Mouse (Mus musculus) C2C12 (cell line): ENCODE data around the gene Etv5. TPM values are rescaled to one million over a fixed set of nuclear protein-coding genes. Genes with fewer than 3 reads are reported as not detected.

Experiments
- H3K27me3 ChIP-seq: one replicate; pipeline ENCODE4 v1.6.1; 2011; ENCODE audit not compliant: control insufficient read depth, insufficient read depth, insufficient read length
- H3K36me3 ChIP-seq: one replicate; pipeline ENCODE4 v1.6.1; 2011; ENCODE audit not compliant: control insufficient read depth, insufficient read depth
- H3K4me3 ChIP-seq: one replicate; pipeline ENCODE4 v1.5.1; 2011; ENCODE audit warnings: mild to moderate bottlenecking, control low read depth; ENCODE audit not compliant: poor library complexity, insufficient read depth, severe bottlenecking
- H3K79me2 ChIP-seq: one replicate; pipeline ENCODE4 v1.6.1; 2011; ENCODE audit not compliant: control insufficient read depth, insufficient read depth
- H3K79me3 ChIP-seq: one replicate; pipeline ENCODE4 v1.6.1; 2011; ENCODE audit warnings: low read depth, control low read depth
- H3ac ChIP-seq: one replicate; pipeline ENCODE3; 2011; ENCODE audit warnings: low read depth; ENCODE audit not compliant: control insufficient read depth, insufficient read length
- CEBPB ChIP-seq: IDR thresholded peaks from one replicate; pipeline ENCODE4 v1.6.1; 2011; ENCODE audit warnings: low read depth, mild to moderate bottlenecking, control low read depth, moderate library complexity
- CTCF ChIP-seq: IDR thresholded peaks from one replicate; pipeline ENCODE4 v1.5.1; 2011; ENCODE audit not compliant: control insufficient read depth, insufficient read depth, insufficient read length
- FOSL1 ChIP-seq: IDR thresholded peaks from one replicate; pipeline ENCODE4 v1.8.0; 2011; ENCODE audit warnings: mild to moderate bottlenecking, low read length; ENCODE audit not compliant: poor library complexity, insufficient read depth, severe bottlenecking
- MAX ChIP-seq: IDR thresholded peaks from one replicate; pipeline ENCODE4 v1.6.1; 2011; ENCODE audit warnings: mild to moderate bottlenecking, control low read depth
- MYOD1 ChIP-seq: IDR thresholded peaks from one replicate; pipeline ENCODE4 v1.6.1; 2011; ENCODE audit warnings: low read depth; ENCODE audit not compliant: control insufficient read depth, insufficient read length
- MYOG ChIP-seq: IDR thresholded peaks from one replicate; pipeline ENCODE4 v1.6.1; 2011; ENCODE audit not compliant: control insufficient read depth, insufficient read length; ENCODE audit errors: extremely low read depth
- USF1 ChIP-seq: IDR thresholded peaks from one replicate; pipeline ENCODE4 v1.6.1; 2011; ENCODE audit warnings: low read depth, mild to moderate bottlenecking, control low read depth, moderate library complexity
- polyA plus RNA-seq: library from polyadenylated mRNA; unstranded; fragments of >200 nt; fragmentation: generic; extraction: Trizol; gene quantifications from one replicate; pipeline ENCODE4 v1.2.1, GENCODE M21; 2012; ENCODE audit warnings: missing spikeins

Etv5 gene
- polyA plus RNA-seq, 1 experiment: 10.2 TPM

DNA sequence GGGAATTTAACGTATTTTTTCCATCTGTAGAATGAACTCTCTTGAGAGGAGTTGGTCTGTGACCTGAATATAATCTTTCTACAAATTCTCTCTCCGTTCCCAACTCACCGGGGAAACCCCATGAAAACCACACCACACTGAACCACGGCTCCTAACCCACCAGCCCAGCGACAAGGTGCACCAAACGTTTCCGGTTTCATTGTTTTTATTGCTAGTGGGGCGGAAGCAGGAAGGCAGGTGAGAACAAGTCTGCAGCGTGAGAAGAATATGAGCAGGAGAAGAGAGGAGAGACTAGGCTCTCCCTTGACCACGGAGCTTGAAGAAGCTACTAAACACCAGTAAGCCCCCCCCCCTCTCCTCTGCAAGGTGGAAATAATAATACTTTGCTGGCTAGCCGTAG lies 26.9 kb upstream of the Etv5 start:
- peaks cover 7% of the 10 kb centered on the region for H3K27me3 ChIP-seq
- TF ChIP-seq MYOD1 (no peak), MYOG (no peak), CEBPB (no peak), MAX (no peak), CTCF (no peak), FOSL1 (no peak), USF1 (no peak)
- H3K4me3 ChIP-seq: no peak overlapping the region
- H3K79me3 ChIP-seq: no peaks in the 10 kb centered on the region
- H3K36me3 ChIP-seq: no peaks in the 10 kb centered on the region
- H3K79me2 ChIP-seq: no peaks in the 10 kb centered on the region
- H3ac ChIP-seq: no peak overlapping the region

DNA sequence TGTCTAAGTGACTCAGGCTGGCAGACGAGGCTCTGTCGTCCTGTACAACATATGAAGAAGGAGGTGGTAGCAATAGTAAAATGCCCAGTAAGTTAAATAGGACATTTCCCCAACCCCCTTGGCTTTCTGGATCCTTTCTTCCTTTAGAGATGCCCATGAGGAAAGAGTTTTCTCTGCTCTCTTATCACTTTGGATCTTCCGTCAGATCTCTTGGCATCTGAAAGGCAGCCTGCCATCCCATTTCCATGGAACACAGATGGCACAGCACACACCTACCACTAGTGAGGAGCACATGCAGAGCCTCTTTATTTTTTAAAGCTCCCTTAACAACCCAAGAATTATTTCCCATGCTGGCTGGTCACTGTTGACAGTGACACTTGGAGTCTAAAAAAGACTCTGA lies 22.7 kb upstream of the Etv5 start:
- H3ac ChIP-seq: no peak overlapping the region
- H3K79me2 ChIP-seq: no peaks in the 10 kb centered on the region
- H3K79me3 ChIP-seq: no peaks in the 10 kb centered on the region
- TF ChIP-seq CEBPB (no peak), MYOG (no peak), FOSL1 (no peak), USF1 (no peak), MYOD1 (no peak), MAX (no peak), CTCF (no peak)
- H3K27me3 ChIP-seq: peaks cover 18% of the 10 kb centered on the region
- no peak overlapping the region for H3K4me3 ChIP-seq
- no peaks in the 10 kb centered on the region for H3K36me3 ChIP-seq

DNA sequence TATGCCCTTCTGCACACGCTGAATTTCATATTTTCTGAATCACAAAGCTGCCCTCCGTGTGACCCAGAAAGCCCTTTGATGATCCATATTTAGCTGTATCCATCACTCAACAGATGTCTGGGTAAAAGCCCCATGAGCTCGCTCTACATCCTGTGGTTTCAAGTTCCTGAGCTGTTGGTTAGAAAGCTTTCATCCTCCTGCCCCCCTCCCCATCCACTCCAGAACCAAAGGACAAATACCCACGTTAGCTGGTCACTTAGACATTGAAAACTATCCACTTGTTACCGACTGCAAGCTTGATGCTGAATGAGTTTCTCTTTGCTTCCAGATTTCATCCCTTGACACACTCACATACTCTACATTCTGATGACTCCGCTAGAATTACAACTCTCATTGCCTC lies 22.2 kb upstream of the Etv5 start:
- H3K79me3 ChIP-seq: no peaks in the 10 kb centered on the region

DNA sequence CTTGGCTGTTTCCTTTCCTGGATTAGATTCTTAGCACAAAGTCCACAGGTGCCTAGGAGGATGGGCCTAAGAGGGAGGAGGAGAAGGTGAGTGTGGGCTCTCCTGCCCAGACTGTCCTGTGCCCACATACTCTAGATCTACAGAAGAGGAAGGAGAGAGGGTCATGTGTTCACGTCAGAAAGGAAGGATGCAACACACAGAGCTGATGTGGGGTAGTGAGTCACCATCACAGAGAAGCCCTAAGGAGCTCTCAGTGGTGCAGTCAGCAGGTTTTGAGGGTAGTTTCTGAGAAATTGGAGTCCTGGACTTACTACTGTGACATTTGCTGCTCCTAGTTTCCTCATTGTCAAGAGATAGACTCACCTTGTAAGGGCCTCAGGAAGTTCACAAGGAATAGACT lies 21.4 kb upstream of the Etv5 start:
- no peak overlapping the region for H3K4me3 ChIP-seq
- H3K36me3 ChIP-seq: no peaks in the 10 kb centered on the region
- TF ChIP-seq USF1 (no peak), CTCF (no peak), MAX (no peak), FOSL1 (no peak), MYOD1 (no peak), MYOG (no peak), CEBPB (no peak)
- no peak overlapping the region for H3ac ChIP-seq
- no peaks in the 10 kb centered on the region for H3K79me3 ChIP-seq
- peaks cover 28% of the 10 kb centered on the region for H3K27me3 ChIP-seq
- no peaks in the 10 kb centered on the region for H3K79me2 ChIP-seq

More for the DNA sequence above, 22.2 kb upstream of the Etv5 start:
- Histone ChIP-seq H3K27me3 (peaks cover 20% of the 10 kb centered on the region), H3ac (no peak overlapping the region), H3K36me3 (no peaks in the 10 kb centered on the region), H3K4me3 (no peak overlapping the region), H3K79me2 (no peaks in the 10 kb centered on the region)
- TF ChIP-seq CTCF: no peak
- no peak for TF ChIP-seq CEBPB

DNA sequence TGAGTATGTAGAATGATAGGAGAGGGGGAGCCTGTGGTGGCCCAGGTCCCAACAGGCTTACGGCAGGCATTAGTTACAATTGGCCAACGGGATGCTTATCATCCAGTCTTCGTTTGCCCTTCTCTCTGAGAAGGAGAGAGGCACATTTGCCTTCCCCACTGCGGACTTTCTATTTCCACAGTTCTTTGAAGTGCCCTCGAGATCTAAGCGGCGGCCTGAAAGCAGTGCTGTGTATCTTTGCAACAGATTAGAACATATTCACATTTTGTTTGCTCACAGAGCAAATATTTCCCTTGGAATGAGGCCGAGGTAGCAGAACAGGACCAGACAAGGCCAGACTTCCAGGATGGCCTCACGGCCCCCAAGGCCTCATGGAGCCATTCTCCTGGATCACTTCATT lies 12.6 kb upstream of the Etv5 start:
- no peak overlapping the region for H3ac ChIP-seq
- H3K4me3 ChIP-seq: no peak overlapping the region
- no peaks in the 10 kb centered on the region for H3K79me3 ChIP-seq
- peaks cover 28% of the 10 kb centered on the region for H3K27me3 ChIP-seq
- TF ChIP-seq CTCF: no peak
- TF ChIP-seq MYOD1: no peak
- TF ChIP-seq FOSL1: no peak
- no peak for TF ChIP-seq MAX
- no peak for TF ChIP-seq USF1
- TF ChIP-seq MYOG: no peak
- no peak for TF ChIP-seq CEBPB
- no peaks in the 10 kb centered on the region for H3K79me2 ChIP-seq
- no peaks in the 10 kb centered on the region for H3K36me3 ChIP-seq

DNA sequence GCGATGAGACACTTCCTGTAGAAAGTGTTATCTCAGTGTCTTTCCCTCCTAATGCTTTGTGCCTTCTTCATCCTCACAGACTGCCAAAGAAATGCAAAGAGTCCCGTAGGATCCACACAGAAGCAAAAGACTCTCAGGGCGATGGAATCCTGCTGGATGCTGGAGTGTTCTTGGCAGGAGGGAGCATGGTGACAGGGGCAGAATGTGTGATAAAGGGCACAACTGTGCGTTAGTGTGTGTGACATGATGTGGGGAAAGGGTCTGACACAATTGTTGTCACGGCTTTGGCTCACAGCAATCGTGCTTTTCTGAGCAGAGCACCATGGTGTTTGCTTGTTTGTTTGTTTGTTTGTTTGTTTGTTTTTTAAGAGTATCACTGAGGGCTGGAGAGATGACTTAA lies 8.6 kb upstream of the Etv5 start:
- no peak overlapping the region for H3ac ChIP-seq
- H3K79me3 ChIP-seq: no peaks in the 10 kb centered on the region
- no peak overlapping the region for H3K4me3 ChIP-seq
- TF ChIP-seq FOSL1 (no peak), MYOG (no peak), USF1 (no peak), CEBPB (no peak), MYOD1 (no peak), MAX (no peak), CTCF (no peak)
- no peaks in the 10 kb centered on the region for H3K79me2 ChIP-seq
- H3K27me3 ChIP-seq: peaks cover 8% of the 10 kb centered on the region
- H3K36me3 ChIP-seq: no peaks in the 10 kb centered on the region
